Mouse (Mus musculus): ENCODE data around the gene Nudt1.
A peak's percentile ranks its signal among the peaks of the same experiment; 100 is the strongest.
"Not testable (repeated sequence)": the region's sequence is repeated elsewhere in the genome, so short reads cannot be mapped to it uniquely, and the experiment has no call there.

Gene Nudt1

GRCm38 (mm10) chr5:140342880-140343279 lies 21.4 kb downstream of the Nudt1 start:
- no peak for DNase-seq (ENCODE audit: low spot score in 2 of 2)

DNA sequence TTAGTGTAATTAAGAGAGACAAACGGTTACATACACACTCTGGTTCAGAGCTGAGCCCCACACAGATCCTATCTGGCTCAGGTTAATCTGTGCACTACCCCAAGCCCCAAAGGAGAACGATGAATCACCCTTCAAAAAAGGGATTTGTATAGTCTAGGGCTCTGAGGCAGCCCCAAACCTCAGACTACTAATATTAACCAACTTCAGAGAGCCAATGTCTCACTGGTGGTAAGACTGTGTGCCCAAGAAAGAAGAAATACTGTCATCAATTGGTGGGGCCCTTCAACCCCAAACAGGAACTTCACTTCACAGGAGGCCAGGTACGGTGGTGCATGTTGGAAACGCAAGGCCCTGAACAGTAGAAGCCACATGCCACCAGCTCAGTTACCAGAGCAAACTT lies 23.8 kb downstream of the Nudt1 start:
- no peak for DNase-seq (ENCODE audit: low spot score in 2 of 2)

DNA sequence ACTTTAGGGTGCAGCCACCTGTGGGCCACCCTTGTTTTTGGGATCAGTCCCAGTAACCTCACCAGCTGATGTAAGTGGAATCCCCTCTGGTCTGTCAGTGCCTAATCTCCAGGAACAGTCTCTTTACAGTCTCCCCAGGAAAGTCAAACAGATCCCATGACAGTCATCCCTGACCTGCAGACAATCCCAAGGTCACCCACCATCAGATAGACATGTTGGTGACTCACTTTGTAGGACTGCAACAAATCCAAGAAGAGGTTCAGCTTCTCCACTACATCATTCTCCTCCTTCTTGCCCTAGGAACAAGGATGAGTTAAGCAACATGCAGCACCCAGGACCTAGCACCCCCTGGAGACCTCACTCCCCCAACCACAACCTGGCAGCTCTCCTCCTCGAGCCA lies 24.6 kb downstream of the Nudt1 start:
- DNase-seq (ENCODE audit: low spot score in 2 of 2), result no peak

- DNase-seq (ENCODE audit: low spot score in 2 of 2), result no peak
Observed at GRCm38 (mm10) chr5:140349882-140350281, 28.4 kb downstream of the Nudt1 start.

GRCm38 (mm10) chr5:140350731-140351497 lies 29.5 kb downstream of the Nudt1 start:
- no peak for DNase-seq (ENCODE audit: low spot score in 2 of 2)

GRCm38 (mm10) chr5:140352352-140352751 lies 30.9 kb downstream of the Nudt1 start:
- no peak for DNase-seq (ENCODE audit: low spot score in 2 of 2)

DNA sequence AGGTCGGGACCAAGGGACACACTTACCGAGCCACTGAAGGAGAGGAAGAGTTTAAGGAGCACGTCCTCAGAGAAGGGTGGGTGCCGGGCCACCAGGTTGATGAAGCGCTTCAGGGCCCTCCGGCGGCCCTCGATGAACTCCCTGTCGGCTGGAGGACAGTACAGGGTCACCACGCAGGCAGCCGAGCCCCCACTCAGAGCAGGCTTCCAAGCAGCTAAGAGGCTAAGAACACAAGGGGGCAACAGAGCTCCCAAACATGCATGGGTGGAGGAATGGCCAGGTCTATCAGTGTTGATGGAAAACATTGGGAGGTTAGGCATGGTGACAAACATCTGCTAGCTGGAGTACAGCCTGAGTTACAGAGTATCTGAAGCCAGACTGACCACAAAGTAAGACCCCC lies 34.5 kb downstream of the Nudt1 start:
- no peak for DNase-seq (ENCODE audit: low spot score in 2 of 2)

DNA sequence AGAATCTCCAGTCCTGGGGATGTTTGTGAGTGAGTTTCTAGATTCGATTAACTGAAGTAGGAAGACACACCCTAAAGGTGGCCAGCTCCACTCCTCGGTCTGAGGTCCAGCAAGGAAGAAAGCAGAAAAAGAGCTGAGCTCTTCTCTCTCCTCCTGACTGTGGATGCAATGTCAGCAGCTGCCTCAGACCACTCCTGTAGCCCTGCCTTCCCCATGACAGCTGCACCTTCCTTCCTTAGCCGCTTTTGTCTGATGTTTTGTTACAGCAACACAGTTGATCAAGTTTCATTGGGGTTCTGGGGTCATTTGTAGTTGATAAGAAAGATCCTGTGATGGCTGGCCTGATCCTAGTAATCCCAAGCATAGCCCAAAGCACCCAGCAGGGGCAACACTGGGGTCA lies 36.0 kb downstream of the Nudt1 start:
- DNase-seq (ENCODE audit: low spot score in 2 of 2), result no peak

DNA sequence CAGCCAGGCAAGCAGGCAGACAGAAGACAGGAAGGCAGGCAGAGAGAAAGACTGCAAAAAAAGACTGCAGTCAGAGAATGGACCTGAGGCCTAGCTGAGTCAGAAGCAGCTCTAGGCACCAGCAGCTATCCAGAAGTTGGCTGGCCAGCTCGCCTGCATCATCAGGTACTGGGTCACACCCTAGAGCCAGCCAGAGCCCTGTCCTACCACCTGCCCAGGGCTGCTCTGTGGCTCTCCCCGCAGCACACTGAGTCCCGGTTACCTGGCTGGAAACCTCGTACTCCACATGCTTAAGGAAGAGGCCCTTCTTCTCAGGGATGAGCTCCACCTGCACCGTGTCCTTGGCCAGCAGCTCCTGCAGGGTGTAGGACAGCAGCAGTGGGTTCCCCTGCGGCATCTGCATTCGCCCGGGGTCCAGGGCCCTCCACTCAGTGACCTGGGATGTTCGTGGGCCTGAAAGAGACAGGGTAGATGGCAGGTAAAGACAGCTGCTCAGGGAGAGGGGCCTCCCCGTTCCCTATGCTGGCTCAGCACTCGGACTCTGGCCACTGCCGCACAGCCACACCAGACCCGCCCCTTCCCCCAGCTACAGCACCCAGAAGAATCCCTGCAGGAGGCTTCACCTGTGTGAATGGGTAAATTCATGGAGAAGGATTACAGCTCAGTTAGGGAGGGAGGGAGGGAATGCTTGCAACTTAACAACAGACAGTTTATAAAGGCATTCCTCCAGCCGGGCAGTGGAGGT lies 38.6 kb downstream of the Nudt1 start:
- no peak for DNase-seq (ENCODE audit: low spot score in 2 of 2)

DNA sequence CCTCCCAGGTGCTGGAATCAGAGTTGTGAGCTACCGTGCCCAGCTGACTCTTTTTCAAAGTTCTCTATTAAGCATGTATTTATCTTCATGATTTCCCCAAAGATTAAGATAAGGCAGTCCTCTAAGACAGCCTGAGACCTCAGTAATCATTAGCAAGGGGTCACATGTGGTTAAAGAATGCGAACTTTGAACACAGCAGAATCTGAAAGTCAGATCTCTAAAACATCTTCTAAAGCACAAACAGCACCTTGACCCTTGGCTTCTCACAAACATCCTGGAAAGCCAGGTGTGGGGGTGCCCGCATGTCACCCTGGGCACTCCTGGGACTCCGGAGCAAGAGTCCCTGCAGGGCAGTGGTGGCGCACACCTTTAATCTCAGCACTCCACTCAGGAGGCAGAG lies 43.0 kb downstream of the Nudt1 start:
- DNase-seq (ENCODE audit: low spot score in 2 of 2), result no peak

DNA sequence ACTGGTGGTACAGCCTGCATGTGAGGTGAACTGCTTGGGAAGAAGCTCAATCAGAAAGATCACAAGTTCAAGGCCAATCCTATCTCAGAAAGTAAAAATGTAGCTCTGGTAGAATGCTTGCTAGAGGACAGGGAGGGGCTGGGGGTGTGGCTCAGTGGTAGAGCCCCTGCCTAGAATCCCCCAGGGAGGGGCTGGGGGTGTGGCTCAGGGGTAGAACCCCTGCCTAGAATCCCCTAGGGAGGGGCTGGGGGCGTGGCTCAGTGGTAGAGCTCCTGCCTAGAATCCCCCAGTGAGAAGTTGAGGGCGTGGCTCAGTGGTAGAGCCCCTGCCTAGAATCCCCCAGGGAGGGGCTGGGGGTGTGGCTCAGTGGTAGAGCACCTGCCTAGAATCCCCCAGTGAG lies 46.7 kb downstream of the Nudt1 start:
- not testable (repeated sequence) for DNase-seq (ENCODE audit: low spot score in 2 of 2)

DNA sequence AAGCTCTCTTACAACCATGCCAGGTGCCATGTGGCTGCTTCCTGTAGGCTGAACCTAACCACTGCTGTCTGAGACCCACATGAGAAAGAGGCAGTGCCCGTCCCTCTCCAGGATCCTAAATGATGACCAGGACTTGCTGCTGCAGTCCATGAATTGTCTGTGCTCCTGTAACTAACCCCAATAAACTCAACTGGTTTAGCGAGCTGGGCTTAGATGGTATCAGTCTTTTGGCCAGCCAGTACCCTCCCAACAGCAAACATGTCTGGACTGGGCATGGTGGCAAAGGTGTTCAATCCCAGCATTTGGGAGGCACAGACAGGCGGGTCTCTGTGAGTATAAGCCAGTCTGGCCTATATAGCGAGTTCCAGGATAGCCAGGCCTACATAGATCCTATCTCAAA lies 47.5 kb downstream of the Nudt1 start:
- no peak for DNase-seq (ENCODE audit: low spot score in 2 of 2)

DNA sequence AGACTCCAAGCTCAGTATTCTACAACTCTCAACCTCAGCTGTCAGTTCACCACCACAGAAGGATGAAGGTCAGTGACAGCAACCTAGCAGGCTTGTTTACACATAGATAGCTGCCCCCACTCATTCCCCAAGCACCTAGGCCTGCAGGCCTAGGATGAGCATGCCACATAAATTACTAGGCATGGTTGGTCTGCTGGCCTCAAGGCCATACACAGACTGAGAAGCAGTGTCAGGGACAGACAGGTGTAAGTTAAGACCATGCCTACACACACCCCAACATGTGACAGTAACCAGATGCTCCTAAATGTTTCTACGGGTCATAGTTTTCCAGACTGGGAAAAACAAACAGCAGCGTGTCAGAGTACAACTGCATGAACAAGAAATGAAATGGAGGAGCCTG lies 48.0 kb downstream of the Nudt1 start:
- no peak for DNase-seq (ENCODE audit: low spot score in 2 of 2)

DNA sequence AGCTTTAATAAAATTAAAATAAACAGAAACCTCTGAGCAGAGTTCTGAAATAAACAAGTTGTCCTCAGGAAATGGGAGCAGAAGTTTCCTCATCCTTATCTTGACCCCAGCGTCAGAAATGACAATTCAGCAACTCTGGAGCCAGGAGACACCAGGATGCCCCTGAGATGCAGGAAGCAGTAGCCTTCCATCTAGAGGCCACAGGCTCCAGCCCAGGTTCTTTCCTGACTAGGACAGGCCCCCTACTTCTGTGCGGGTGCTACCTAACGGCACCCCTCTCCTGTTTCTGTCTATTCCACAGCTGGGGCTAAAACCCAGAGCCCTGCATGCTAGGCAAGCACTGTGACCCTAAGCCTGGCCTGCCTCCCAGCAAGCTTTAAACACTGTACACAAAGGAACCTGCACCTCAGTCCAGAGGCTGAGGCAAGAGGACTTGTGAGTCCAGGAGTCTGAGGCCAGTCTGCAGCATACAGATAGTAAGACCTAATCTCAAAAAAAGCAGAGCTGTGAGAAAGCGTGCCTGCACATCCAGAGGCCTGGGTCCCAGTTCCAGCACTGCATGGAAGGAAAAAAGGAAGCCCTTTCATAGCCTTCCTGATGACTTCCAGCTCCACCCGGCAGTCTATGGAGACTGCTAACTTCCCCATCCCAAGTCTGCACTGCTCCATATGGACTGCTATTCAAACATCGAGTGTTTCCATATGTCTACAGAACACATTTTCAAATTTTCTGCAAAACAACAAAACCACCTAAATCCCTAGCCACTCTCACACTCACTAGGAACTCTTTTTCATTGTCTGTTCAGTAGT lies 49.2 kb downstream of the Nudt1 start:
- no peak for DNase-seq (ENCODE audit: low spot score in 2 of 2)

DNA sequence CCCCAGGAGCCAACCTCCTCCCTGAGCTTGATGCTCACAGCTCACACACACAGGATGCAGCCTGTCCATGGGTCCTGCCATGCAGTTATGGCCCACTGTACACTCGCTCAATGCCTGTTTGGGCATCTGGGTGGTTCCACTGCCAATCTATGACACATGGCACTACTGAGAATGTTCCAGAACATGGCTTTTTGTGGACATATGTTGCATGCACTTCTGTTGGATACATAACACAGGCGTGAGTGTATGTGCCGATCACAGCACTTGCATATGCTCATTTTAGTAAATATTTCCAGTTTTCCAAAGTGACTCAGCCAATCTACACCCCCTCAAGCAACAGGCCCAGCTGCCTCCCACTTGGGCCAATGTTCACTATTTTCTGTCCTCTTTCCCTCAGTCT lies 50.2 kb downstream of the Nudt1 start:
- peak in 1 of 2 experiments; percentile 28 for DNase-seq (ENCODE audit: low spot score in 2 of 2)

- no peak for DNase-seq (ENCODE audit: low spot score in 2 of 2)
Observed at GRCm38 (mm10) chr5:140373711-140374110, 52.3 kb downstream of the Nudt1 start.

DNA sequence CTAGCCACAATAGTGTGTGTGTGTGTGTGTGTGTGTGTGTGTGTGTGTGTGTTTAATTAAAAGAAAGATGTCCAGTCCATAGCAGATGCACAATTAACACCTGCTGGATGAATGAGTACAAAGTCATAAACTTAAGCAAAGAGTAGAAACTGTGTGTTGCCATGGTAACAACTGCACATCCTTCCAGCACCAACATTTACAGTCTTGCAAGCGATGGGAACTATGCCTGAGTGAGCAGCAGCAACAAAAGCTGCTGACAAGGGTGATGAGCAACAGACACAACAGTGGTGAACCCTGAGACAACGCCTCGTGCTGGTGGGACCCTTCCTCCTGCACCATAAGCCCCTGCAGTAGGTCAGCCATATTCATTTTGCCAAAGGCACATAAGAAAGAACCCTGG lies 52.8 kb downstream of the Nudt1 start:
- DNase-seq (ENCODE audit: low spot score in 2 of 2), result no peak

GRCm38 (mm10) chr5:140375249-140375829 lies 53.9 kb downstream of the Nudt1 start:
- DNase-seq (ENCODE audit: low spot score in 2 of 2), result no peak

- DNase-seq (ENCODE audit: low spot score in 2 of 2), result no peak
Observed at GRCm38 (mm10) chr5:140378121-140378853, 56.8 kb downstream of the Nudt1 start.

DNA sequence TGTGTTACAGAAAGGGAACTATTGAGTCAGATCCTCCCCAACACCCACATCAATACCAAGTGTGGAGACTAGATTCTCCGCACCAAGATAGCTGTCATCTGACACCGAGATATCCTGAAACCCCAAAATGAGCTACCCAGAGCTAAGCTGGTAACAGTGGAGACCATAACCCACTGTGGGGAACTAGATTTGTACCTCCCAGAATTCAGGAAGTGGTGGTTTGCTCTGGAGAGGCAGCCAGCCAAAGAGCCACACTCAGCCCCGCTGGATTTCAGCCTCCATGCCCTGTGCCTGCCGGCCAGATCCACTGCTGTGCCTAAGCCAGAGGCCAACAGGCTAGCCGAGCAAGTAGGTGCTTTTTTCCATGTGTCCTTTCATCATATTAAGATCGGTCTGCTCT lies 57.8 kb downstream of the Nudt1 start:
- no peak for DNase-seq (ENCODE audit: low spot score in 2 of 2)

DNA sequence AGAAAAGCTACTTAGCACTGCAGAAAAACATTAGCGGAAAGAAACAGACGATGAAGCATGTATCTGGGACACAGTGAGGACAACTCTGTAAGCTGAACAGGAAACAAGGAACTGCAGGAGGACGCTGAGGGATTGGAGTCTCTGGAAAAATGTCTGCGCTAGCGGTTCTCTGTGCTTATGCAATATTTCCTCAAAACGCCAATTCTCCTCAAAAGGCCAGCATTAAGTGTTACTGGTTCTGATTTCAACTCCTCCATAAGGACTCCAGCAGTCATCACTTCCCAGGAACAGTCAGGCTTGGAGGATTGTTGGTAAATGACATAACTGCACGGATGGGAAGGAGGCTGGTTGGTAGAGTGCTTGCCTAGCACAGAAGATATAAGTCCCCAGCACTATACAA lies 59.7 kb downstream of the Nudt1 start:
- no peak for DNase-seq (ENCODE audit: low spot score in 2 of 2)

Measured in frontal cortex, postnatal 10 days (tissue).